Mouse (Mus musculus) heart, postnatal 4 days (tissue): ENCODE results near the gene Ttc7b. TPM values are rescaled to one million over a fixed set of nuclear protein-coding genes. Genes with fewer than 3 reads are reported as not detected.

Experiments used
- DNase-seq: peaks from one replicate; pipeline ENCODE4 v3.0.0; 2021
- total RNA-seq, 2 experiments: library from RNA; stranded (reverse); gene quantifications; 2 replicates each; pipeline ENCODE4 v1.2.3; 2021

Ttc7b gene
- total RNA-seq, 2 experiments from 2014 or later: 75.1 to 77.4 TPM

DNA sequence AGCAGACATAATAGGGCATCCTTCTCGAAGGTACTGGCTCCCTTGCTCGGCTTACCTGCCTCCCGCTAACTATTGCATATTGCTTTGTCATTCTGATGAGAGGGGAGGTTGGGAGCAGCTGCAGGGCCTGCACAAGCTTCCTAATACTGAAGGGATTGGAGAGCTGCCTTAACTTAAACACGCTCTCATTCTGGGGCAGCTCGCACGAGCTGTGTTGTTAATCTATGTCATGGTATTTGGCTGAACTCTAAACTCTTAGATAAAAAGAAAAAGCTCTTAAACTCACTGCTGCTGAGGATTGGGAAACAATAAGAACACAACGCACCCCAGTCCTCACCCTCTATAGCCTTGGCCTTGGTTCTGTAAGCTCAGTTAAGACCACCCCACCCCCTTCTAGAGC lies 113.3 kb downstream of the Ttc7b start:
- DNase-seq: no peak

DNA sequence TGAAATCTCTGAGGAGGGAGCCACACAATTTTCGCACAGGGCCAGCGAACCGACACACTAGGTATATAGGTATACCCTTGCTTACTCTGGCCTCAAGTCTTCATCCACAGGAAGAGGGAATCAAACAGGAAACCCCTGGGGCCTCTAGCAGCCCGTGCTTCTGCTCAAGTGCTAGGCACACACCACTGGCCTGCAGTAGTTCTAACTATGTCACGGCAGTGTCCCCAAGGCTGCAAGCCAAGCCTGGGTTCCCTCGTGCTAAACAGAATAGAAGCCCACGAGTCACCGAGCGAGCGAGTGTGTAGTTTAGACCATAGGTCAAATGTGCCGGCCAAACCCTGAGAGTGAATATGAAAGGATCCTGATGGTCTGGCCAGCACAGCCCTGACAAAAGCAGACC lies 114.5 kb downstream of the Ttc7b start:
- no peak for DNase-seq

DNA sequence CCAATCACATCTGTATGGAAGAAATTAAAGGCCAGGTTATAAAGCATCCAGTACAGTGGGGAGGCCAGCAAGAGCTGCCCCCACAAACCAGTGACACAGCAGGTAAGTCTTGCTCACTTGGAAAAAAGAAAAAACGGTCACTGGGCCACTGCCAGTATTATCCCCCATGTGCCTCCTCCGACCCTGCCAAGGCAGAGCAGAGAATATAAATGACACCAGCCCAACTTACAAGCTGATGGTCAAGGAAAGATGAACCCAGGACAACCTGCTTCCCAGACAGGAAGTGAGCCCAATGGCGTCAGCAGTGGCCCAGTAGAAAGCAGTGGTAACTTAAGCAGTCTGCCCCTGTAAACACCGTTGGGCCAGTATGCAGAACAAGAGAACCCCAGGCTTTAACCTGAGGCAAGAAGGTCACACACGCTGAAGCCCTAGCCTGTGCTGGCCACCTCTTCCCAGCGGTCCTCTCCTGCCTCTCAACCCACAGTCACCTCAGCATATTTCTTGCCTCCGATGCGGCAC lies 115.1 kb downstream of the Ttc7b start:
- DNase-seq: no peak

DNA sequence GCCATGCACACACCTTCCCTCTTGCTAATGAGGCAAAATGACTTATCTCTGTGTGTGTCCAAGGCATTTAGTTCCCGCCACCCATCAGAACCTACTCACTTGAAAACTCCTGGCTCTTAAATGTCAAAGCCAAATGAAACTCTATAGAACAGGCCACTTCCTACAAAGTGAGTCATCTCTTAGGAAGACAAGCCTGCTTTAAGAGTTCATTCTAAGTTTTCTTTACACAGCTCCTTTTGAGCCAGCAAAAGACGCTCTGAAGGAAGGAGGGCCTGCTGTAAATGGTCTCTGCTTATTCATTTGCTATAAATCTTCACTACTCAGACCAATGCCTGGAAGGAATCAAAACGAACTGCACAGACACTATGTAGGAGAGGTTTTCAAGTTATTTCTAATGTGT lies 116.2 kb downstream of the Ttc7b start:
- no peak for DNase-seq

DNA sequence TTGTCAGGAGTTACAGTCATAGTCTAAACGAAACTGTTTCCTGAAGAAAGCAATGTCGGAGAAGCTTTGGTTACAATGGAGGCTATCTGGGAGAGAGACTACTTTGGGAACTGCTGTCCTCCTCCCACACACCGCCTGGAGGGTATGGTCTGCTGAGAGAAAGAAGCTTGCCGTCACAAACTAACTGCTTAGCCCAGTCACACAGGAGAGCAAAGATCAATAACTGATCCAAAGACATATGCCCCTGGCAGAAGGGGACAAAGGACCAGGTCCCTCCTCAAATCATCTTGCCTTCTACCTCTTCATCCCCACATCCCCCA lies 117.7 kb downstream of the Ttc7b start:
- DNase-seq: no peak

DNA sequence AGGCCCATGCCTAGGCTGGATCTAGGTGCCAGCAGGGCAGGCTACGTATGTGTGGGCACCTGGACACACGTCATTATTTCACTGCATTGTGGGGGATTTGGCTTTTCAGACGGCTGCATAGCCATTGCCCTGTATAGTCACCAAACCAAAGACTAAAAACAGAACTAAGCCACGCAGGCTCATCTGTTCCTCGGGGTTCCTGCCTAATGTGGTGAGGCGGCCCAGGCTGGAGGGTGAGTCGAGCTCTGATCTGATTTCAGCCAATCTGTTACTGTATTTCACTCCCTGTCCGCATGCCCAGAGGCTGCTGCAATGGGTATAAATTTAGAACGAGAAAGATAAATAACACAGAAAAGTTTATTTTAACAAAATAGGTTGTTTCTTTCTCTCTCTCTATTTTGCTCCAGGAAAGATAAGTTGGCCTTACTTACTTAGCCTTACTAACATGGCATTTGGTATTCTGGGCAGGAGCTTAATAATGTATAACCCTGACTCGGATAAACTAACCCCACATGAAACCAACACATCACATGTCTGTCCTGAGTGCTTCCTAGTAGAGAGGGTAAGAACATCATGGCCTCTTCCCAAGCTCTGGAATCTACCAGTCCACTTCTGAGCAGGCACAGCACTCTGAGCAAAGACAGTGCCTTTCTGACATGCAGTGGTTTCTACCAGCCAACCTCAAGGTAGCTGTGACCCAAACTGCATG lies 118.2 kb downstream of the Ttc7b start:
- no peak for DNase-seq

DNA sequence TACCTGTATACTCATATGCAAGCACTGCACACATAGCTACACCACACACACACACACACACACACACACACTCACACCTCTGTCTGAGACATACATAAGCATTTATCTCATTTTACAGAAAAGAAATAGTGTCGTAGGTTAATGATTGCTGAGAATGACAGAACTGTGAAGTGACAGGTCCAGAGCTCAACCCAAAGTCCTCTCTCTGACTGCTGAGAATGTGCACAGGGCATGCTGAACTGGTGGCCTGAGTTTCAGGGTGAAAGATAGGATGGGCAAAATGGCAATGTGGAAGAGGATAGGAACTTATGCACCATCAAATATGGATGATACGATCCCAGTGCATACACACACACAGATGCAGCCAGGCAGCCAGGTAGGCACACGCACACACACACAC lies 120.5 kb downstream of the Ttc7b start:
- DNase-seq: no peak

DNA sequence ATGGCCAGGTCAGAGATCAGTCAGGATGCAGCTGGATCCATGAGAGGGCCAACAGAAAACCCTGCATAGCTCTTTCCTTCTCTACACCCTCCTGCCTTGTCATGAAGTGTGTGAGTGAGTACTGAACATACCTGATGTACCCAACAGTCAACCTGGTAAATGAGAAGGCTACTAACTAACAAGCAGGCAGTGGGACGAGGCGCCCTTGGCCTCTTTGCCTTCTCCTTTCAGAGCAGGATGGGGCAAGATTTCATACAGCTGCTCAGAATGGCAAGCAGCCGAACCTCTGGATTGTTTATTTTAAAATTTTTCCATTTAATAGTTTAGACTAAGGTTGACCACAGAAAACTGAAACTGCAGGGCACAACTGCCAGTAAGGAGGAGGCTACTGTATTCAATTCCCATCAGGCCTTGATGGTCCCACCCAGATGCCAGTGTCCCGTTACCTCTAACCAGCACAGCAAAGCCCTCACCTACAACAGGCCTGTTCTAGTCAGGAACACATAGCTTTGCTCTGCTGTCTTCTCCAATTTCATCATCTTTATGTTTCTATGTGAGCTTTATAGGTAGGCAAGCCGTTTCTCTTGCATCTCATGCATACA lies 121.4 kb downstream of the Ttc7b start:
- DNase-seq: no peak

DNA sequence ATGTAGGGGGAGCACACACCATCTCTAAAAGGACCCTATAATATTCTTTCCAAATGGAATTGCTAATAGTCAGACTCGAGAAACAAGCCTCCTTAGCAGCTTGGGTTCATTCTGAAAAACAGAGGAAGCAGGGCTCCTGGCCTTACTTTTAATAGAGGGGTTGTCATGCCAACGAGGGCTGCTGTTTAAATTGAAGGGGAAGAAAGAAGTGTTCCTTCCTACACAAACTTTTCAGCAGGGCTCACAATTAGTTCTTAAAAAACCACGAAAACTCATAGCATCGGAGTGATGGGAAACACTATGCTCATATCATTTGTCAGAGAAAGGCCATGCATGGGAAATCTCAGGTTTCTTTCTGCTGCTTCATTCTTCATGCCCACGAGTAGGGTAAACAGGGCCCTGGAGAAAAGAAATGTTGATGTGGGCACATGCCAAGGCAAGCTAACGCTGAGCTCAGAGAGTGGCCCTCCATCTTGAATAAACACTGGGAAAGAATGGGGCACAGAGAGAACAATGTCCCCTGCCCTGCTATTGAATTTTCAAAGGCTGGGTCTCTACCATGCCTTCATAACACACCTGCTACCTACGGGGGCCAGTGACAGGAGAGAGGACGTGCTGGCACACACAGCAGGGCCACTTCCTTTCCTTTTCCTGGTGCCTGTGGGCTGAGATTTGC lies 122.2 kb downstream of the Ttc7b start:
- DNase-seq: no peak

DNA sequence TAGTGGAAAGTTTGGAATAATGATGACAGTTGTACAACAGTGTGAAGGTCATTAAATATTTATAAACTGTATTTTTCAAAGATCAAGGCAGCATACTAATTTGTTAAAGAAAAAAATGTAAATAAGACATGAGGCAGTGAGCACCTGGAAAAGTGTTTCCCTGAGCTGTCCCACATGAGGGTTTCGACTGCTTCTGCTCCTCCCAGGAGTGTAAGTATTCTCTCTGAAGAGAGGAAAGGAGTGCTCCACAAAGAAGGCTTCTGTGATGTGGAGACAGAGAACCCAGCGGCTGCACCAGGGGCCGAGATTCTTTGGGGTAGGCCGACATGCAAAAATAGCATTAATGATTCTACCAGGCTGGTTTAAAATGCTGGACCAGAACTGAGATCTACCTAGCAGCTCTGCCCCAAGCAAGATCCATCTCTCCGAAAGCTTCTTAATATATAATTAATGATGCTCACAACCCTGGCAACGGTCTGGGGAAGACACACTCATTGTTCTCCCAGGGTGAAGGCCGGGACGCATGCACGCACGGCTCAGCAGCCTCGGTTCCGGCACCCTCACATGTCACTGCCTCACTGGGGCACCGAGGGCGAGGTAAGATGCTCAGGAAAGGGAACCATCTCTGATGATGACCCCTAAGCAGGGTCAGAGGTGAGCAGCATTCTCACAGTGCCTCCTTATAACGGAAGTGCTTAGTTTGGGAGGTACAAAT lies 123.0 kb downstream of the Ttc7b start:
- no peak for DNase-seq

DNA sequence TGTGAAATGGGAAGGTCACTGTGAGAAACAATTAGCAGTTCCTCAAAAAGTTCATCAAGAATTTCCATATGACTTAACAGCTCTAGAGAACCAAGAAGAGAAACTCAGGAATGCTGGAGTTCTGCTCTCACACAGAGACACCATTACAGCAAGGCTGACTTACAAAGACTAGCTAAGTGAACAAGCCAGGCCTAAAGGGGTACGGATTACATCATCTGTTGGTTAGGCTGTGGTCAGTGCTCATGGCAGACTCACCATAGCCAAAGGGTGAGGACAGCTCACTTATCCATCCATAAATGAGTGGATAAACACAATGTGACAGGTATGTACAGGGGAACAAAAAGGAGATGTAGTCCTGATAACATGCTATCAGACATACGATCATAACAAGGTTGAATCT lies 123.8 kb downstream of the Ttc7b start:
- DNase-seq: no peak

DNA sequence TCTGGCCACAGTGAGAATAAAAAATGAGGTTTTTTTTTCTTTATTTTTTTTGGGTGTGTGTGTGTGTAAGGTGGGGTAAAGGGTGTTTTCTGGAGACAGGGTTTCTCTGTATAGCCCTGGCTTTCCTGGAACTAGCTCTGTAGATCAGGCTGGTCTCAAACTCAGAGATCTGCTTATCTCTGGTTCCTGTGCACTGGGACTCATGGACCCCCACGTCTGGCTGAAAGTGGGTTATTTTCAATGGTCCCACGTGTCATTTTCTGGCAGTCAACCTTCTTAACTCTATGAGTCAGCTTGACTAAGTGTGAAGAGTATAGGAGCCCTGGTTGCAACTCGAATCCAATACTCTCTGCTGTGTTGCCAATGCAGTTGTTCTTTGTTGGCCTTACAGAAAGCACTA lies 127.1 kb downstream of the Ttc7b start:
- DNase-seq: no peak

DNA sequence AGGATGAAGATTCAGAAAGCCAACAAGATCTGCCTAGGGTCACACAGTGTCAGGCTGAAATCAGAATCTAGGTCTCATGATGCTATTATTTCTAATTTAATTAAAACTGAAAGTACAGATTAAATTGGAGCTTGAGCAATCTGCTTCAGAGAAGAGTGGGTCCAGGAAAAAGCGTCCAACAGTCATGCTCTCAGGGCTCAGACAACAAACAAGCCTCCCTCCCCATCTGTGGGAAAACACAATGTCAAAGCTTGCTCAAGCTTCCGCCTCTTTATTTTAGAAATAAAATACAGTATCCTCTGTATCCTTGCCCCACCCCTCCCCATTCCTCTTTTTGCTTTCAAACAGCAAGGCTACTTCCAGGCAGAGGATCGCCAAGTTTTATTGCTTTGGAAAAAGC lies 127.5 kb downstream of the Ttc7b start:
- DNase-seq: no peak

DNA sequence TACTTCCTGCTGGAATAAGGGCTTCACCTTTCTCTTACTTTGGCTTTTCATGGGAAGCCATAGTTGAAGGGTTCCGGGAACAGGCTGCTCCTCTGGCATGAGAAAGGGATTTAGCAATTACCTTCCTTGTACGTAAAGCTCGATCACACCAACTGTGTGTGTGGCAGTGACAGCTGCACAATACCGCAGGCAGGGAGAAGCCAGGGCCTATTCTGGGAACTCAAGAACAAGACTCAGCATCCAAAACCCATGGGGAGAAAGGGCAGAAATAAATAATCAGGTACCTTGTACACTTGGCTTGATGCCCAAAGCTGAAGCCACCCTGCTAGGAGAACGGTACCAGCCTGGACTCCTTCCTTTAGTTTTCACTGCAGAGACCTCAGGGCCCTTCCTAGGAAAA lies 128.2 kb downstream of the Ttc7b start:
- no peak for DNase-seq

DNA sequence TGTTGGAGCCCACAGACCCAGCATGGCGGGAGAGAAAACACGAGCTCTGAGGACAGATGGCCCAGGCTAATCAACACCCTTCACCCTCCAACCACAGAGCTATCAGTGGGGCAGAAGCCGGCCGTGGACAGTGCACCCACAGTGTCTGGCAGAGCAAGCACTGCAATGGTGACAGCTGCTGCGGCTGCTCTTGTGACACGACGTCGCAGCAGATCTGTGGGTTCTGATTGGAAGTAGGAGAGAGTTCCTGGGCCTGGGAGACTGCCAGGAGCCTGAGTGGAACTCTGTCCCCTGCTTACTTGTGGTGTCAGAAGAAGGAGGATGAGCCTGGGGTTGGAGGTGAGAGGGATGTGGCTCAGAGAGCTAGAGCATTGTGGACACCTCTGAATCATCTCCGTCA lies 128.7 kb downstream of the Ttc7b start:
- DNase-seq: no peak

DNA sequence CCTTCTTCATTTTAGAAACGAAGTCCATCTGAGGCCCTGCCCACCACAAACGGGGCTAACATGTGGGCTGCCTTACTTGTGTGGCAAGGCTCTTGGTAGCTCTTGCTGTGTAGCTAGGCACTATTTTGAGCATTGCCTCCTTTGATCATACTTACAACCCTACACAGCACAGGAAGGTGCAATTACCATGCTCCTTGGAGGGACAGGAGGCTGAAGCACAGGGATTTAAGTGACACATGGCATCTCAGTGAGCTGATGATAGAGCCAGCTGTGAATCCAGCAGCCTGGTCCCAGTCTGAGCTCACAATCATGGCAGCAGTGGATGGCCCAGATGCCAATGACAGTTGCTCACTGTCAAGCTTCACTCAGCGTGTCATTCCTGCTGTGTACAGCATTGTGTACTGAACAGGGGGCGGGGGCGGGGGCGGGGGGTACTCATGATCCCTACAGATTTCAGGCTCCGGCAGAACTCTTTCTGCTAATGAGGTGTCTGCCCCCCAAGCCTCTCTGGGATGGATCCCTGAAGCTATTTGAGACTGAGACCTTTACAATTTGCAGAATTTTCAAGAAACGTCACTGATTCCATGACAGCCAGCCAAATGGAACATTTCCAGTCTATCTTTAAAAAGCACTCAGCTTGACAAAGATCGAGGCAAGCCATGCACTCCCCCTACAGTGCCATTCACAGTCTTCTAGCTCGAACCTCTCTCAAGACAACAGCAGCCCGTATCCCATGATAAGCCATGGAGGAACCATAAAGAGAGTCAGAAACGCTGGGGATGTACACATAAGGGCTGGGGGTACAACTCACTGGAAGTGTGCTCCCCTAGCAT lies 130.5 kb downstream of the Ttc7b start:
- no peak for DNase-seq

DNA sequence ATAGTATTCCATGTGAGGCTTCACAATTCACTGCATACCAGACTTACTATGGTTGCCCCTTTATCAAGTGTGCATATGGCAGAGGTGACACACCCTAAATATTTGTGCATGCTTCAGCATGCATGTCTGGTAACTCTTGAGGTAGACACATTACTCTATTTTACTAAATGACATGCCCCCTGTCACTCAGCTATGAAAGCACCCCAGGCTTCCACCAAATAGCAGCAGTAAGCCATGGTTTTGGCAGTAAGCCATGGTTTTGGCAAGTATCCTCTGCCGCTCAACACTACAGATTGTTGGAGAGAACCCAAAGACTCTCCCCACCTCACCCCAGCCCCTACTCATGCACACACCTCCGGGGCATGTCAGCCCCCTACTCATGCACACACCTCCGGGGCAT lies 134.4 kb downstream of the Ttc7b start:
- DNase-seq: peak; percentile 26

DNA sequence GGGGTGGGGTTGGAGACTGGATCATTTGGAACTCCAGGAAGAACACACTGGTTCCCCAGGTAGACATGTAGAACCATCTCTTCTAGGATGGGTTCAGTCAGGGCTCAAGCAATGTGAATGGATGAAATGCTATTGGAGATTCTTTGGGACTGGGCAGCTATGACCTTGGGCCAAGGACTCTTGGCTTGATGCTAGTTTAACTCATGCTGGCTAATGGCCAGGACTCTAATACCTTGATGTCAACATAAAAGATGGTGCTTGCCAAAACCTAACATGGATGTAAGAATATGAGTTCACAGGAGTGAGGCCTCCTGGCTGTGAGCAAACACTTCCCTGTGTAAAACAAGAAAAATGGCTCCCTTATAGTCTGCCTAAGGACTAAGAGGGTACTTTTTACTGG lies 138.1 kb downstream of the Ttc7b start:
- DNase-seq: no peak

DNA sequence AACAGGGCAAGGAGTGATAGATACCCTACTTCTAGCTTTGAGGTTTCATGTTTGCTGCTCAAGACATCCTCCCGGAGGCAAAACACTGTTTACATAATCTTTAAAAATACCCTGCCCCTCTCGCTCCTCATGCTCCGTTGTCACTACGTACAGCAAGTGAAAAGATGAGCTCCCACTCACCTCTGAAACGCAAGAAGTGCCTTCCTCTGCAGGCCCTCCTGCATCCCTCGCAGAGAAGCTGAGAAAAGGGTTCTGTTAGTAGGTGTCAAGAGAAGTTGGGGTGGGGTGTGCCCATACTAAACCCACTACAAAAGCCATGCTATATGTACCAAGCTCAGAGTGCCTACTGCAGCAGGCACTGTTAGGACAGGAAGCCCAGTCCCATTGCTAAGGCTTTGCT lies 138.7 kb downstream of the Ttc7b start:
- DNase-seq: no peak

DNA sequence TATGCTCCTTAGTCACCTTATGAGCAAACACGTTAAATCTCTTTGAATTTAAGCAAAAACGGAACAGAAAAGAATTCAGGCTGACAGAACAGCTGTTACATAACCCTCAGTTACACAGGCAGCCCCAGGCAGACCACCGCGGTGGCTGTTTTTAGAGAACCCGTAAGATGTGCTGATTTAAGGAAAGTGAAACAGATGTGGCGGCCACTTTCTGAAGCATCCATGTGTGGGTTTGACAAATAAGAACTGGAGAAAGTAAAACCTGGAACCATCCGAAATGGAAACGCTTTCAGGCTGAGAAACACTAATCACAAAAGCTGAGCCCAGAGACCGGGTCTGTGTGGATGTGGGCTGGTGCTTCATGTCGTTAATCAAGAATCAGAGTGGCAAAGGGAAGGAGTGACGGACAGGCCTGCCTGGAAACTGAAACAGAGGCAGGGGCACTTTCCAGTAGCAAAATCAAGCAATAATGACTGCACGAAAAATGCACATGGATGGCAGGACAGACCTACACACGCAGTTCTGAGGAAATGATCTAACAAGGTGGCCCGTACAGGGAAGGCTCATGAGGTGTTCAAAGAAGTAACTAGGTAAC lies 139.8 kb downstream of the Ttc7b start:
- DNase-seq: no peak

DNA sequence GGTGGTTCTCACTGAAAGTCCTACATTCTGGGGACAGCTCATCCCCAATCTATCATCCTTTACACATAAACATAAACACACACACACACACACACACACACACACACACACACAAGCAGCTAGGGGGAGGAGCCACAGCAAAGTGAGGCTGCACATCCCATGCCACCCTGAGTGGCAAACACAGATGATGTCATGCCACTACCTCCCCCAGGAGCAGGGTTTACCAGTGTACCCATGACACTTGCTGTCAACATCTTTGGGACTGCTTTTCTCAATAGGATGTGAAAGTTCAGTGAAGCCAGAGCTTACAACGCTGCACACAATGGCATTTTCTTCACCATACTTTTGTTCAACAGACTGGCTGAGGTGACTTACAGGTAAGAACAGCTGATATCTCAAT lies 140.8 kb downstream of the Ttc7b start:
- no peak for DNase-seq

DNA sequence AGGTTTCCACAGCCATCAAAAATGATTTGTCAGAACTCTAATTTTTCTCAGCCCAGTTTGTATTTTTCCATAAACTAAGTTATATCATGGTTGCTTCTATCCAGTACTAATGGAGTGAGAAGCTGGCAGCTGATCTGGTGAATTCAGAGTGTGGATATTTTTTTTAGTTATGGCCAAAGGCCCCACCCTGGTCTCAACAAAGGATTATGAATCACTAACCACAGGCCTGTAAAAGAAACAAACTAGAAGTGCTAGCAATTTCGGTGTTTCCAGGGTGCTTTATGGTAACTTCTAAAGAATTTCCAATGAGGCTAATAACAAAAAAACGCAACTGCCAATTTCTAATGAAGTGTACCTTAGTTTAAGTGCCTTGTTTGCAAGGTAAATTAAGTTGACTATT lies 142.4 kb downstream of the Ttc7b start:
- no peak for DNase-seq
